Mouse (Mus musculus): ENCODE measurements at regions not wholly inside any gene's neighbourhood (a gene's known extent, or its start where the extent isn't known, plus 50 kb on each side); places are given as distances from the start of the nearest gene placed in this dataset.
A peak's percentile ranks its signal among the peaks of the same experiment; 100 is the strongest.

DNA sequence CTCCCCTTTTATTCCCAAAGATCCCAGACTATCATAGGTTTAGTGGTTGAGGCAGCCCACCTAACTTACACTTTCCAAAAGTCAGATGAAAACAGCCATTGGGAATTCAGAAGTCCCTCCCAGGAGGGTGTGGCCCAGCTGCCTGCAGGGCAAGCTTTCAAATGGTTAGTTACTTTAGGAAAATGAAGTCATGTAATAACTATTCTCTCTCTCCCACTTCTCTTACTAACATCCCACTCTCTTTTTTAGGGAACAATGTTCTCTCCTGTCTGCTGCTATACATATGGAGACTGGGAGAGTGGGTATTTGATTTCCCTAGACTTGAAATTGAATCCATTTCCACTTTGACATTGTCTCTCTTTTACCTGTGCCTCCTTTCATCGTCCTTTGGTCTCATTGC is 55.0 kb downstream of the Zfp648 start:
- no peaks in the 10 kb centered on the region for H3K27me3 ChIP-seq (ENCODE audit: control insufficient read depth, insufficient read depth, low read length)
- no peaks in the 10 kb centered on the region for H3K9me3 ChIP-seq (ENCODE audit: control insufficient read depth, low read length)
- no peak for DNase-seq (ENCODE audit: low spot score)
- H3K4me3 ChIP-seq (replicated peaks; ENCODE audit: low read length): no peak overlapping the region
- no peak overlapping the region for H3K4me2 ChIP-seq (replicated peaks)
- no peaks in the 10 kb centered on the region for H3K4me1 ChIP-seq (replicated peaks; ENCODE audit: control insufficient read depth, insufficient read depth, low read length)
- H3K9ac ChIP-seq: no peak overlapping the region
- no peak overlapping the region for H3K27ac ChIP-seq
- WGBS: 88% methylated on average over 1 of the region's 1 CpGs
- no peak for ATAC-seq (ENCODE audit: low FRiP score)
- no peaks in the 10 kb centered on the region for H3K36me3 ChIP-seq (replicated peaks; ENCODE audit: control insufficient read depth, insufficient read depth)

- DNase-seq (ENCODE audit: low spot score): no peak
- Histone ChIP-seq H3K27ac (no peak overlapping the region), H3K9ac (no peak overlapping the region), H3K4me3 (replicated peaks; ENCODE audit: low read length) (no peak overlapping the region), H3K27me3 (ENCODE audit: control insufficient read depth, insufficient read depth, low read length) (no peaks in the 10 kb centered on the region), H3K9me3 (ENCODE audit: control insufficient read depth, low read length) (no peaks in the 10 kb centered on the region), H3K36me3 (replicated peaks; ENCODE audit: control insufficient read depth, insufficient read depth) (no peaks in the 10 kb centered on the region), H3K4me1 (replicated peaks; ENCODE audit: control insufficient read depth, insufficient read depth, low read length) (no peaks in the 10 kb centered on the region), H3K4me2 (replicated peaks) (peak overlapping the region; percentile 26)
- WGBS: 44% methylated on average over 15 of the region's 15 CpGs
- no peak for ATAC-seq (ENCODE audit: low FRiP score)
Measured at GRCm38 (mm10) chr1:154256811-154257210, 55.8 kb downstream of the Zfp648 start.

DNA sequence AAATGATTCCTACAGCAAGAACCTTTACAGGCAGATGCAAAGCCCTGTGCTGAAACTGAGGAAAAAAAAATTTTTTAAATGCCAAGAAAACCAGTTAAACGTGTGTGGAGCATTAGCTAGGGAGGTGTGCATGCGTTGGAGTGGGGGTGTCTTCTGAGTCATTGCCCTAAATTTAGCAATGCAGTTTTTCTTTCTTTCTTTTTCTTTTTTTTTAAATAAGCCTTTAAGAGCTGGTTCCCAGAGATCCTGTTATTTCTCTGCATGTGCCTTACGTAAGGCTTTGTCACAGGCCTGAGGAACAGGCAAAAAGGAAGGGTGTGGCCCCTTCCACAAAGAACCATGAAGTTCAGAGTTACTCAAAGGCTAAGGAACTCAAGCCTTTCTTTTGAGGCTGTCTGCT is 57.5 kb downstream of the Zfp648 start:
- no peak overlapping the region for H3K4me3 ChIP-seq (replicated peaks; ENCODE audit: low read length)
- no peaks in the 10 kb centered on the region for H3K27me3 ChIP-seq (ENCODE audit: control insufficient read depth, insufficient read depth, low read length)
- no peak overlapping the region for H3K4me2 ChIP-seq (replicated peaks)
- H3K4me1 ChIP-seq (replicated peaks; ENCODE audit: control insufficient read depth, insufficient read depth, low read length): no peaks in the 10 kb centered on the region
- H3K9ac ChIP-seq: no peak overlapping the region
- H3K9me3 ChIP-seq (ENCODE audit: control insufficient read depth, low read length): no peaks in the 10 kb centered on the region
- 75% methylated on average over 3 of the region's 3 CpGs for WGBS
- no peak for DNase-seq (ENCODE audit: low spot score)
- H3K27ac ChIP-seq: 0 out of 2 replicates have a peak overlapping the region, but pooled peaks have one; percentile 14
- no peak for ATAC-seq (ENCODE audit: low FRiP score)
- H3K36me3 ChIP-seq (replicated peaks; ENCODE audit: control insufficient read depth, insufficient read depth): no peaks in the 10 kb centered on the region

DNA sequence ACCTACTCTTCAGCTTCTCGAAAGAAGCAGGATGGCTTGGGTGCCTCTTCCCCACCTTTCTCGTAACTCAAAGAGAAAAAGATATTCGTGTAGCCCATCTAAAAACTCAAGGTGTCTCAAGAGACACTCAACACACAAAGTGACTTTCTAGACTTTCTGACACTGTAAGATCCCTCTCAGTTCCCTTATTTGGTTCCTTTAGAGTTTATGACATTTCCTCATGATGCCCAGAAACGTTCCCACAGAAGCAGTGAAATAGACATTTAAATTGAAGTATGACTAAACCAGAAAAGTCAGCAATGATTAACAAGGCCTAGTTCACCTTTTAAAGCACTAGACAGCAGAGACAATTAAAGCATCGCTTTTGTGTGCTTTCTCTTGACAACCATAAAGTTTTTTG is 59.4 kb downstream of the Zfp648 start:
- no peak for ATAC-seq (ENCODE audit: low FRiP score)
- H3K9me3 ChIP-seq (ENCODE audit: control insufficient read depth, low read length): no peaks in the 10 kb centered on the region
- no peak for DNase-seq (ENCODE audit: low spot score)
- no peaks in the 10 kb centered on the region for H3K4me1 ChIP-seq (replicated peaks; ENCODE audit: control insufficient read depth, insufficient read depth, low read length)
- no peaks in the 10 kb centered on the region for H3K36me3 ChIP-seq (replicated peaks; ENCODE audit: control insufficient read depth, insufficient read depth)
- H3K27ac ChIP-seq: no peak overlapping the region
- no peaks in the 10 kb centered on the region for H3K27me3 ChIP-seq (ENCODE audit: control insufficient read depth, insufficient read depth, low read length)
- H3K4me2 ChIP-seq (replicated peaks): no peak overlapping the region
- no peak overlapping the region for H3K4me3 ChIP-seq (replicated peaks; ENCODE audit: low read length)
- no peak overlapping the region for H3K9ac ChIP-seq
- WGBS: 83% methylated on average over 5 of the region's 5 CpGs

- 20% methylated on average over 8 of the region's 8 CpGs for WGBS
- Histone ChIP-seq H3K27ac (no peak overlapping the region), H3K9ac (no peak overlapping the region), H3K4me1 (replicated peaks; ENCODE audit: control insufficient read depth, insufficient read depth, low read length) (no peaks in the 10 kb centered on the region), H3K4me2 (replicated peaks) (no peak overlapping the region), H3K4me3 (replicated peaks; ENCODE audit: low read length) (no peak overlapping the region), H3K36me3 (replicated peaks; ENCODE audit: control insufficient read depth, insufficient read depth) (no peaks in the 10 kb centered on the region), H3K27me3 (ENCODE audit: control insufficient read depth, insufficient read depth, low read length) (no peaks in the 10 kb centered on the region), H3K9me3 (ENCODE audit: control insufficient read depth, low read length) (no peaks in the 10 kb centered on the region)
- peak; percentile 77 for DNase-seq (ENCODE audit: low spot score)
- peak; percentile 77 for ATAC-seq (ENCODE audit: low FRiP score)
Measured at GRCm38 (mm10) chr1:154281438-154281837, 80.5 kb downstream of the Zfp648 start.

- WGBS: 87% methylated on average over 4 of the region's 4 CpGs
- ATAC-seq (ENCODE audit: low FRiP score) (no peak), DNase-seq (ENCODE audit: low spot score) (no peak)
Measured at GRCm38 (mm10) chr1:154286080-154286479, 85.1 kb downstream of the Zfp648 start.

DNA sequence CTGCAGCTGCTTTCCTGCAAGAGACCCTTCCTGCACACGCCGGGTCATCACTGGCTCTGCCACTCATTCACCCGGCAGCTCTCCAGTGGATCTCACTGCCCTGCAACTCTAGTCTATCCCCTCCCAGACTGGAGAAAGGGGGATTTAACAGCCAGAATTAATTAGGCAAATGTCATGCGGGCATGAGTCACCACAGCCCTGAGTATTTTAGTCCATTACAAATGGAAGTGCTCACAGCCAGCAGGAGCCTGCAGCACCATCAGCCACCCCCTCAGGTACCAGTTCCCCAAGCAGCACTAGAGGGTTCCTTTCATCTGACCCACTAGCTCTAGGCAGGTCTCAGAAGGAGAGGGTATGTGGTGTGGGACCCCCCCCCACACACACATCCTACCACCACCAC is 91.7 kb downstream of the Zfp648 start:
- Histone ChIP-seq H3K4me3 (replicated peaks; ENCODE audit: low read length) (no peak overlapping the region), H3K9ac (no peak overlapping the region), H3K4me2 (replicated peaks) (no peak overlapping the region), H3K27ac (no peak overlapping the region), H3K4me1 (replicated peaks; ENCODE audit: control insufficient read depth, insufficient read depth, low read length) (no peaks in the 10 kb centered on the region), H3K9me3 (ENCODE audit: control insufficient read depth, low read length) (no peaks in the 10 kb centered on the region), H3K27me3 (ENCODE audit: control insufficient read depth, insufficient read depth, low read length) (no peaks in the 10 kb centered on the region), H3K36me3 (replicated peaks; ENCODE audit: control insufficient read depth, insufficient read depth) (no peaks in the 10 kb centered on the region)
- WGBS: 65% methylated on average over 4 of the region's 4 CpGs
- ATAC-seq (ENCODE audit: low FRiP score) (no peak), DNase-seq (ENCODE audit: low spot score) (no peak)

More at GRCm38 (mm10) chr1:154286080-154286479, 85.1 kb downstream of the Zfp648 start:
- Histone ChIP-seq H3K4me1 (replicated peaks; ENCODE audit: control insufficient read depth, insufficient read depth, low read length) (no peaks in the 10 kb centered on the region), H3K36me3 (replicated peaks; ENCODE audit: control insufficient read depth, insufficient read depth) (no peaks in the 10 kb centered on the region), H3K4me3 (replicated peaks; ENCODE audit: low read length) (no peak overlapping the region), H3K27ac (no peak overlapping the region), H3K9ac (no peak overlapping the region), H3K27me3 (ENCODE audit: control insufficient read depth, insufficient read depth, low read length) (no peaks in the 10 kb centered on the region), H3K9me3 (ENCODE audit: control insufficient read depth, low read length) (no peaks in the 10 kb centered on the region), H3K4me2 (replicated peaks) (no peak overlapping the region)

DNA sequence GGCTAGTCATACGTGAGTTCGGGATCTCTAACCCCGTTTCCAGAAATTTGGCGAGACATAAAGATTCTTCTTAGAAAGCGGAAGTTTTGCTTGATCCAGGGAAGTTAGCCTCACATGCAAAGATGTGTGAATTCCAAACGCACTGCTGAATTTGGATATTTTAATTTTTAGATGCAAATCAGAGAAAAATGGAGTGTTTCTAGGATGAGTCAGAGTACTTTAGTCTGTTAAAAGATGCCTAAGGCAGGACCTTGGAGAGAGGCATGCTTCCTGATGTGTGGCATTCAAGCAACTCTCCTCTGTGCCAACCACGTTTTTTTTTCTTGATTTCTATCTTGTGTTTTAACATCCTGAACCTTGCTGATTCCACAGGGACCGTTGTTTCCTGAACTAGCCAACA is 95.1 kb downstream of the Zfp648 start:
- WGBS: 88% methylated on average over 8 of the region's 8 CpGs
- DNase-seq (ENCODE audit: low spot score) (no peak), ATAC-seq (ENCODE audit: low FRiP score) (no peak)
- no peak overlapping the region for H3K4me2 ChIP-seq (replicated peaks)
- H3K4me1 ChIP-seq (replicated peaks; ENCODE audit: control insufficient read depth, insufficient read depth, low read length): no peaks in the 10 kb centered on the region; the same call in 1 of the 2 replicates
- H3K4me3 ChIP-seq (replicated peaks; ENCODE audit: low read length): no peak overlapping the region
- no peaks in the 10 kb centered on the region for H3K36me3 ChIP-seq (replicated peaks; ENCODE audit: control insufficient read depth, insufficient read depth)
- no peak overlapping the region for H3K27ac ChIP-seq
- no peaks in the 10 kb centered on the region for H3K27me3 ChIP-seq (ENCODE audit: control insufficient read depth, insufficient read depth, low read length)
- no peak overlapping the region for H3K9ac ChIP-seq
- no peaks in the 10 kb centered on the region for H3K9me3 ChIP-seq (ENCODE audit: control insufficient read depth, low read length)

DNA sequence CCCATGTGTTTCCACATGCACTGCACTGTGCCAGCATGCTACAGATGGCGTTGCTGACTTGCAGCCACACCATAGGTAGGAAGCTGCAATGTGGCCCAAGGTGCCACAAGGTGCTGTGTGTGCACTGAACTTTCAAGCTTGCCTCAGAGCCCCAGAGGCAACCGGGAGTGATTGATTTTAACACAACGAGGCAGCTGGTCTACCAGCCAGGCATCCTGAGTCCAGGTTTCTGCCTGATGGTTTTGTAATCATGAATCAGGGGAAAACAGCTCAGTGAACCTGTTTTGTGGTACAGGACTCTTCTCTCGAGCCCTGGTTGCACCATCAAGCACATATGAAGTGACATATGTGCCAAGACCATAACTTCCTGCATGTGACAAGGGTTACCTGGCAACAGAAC is 98.9 kb downstream of the Zfp648 start:
- no peak for ATAC-seq (ENCODE audit: low FRiP score)
- H3K4me2 ChIP-seq (replicated peaks): no peak overlapping the region
- H3K4me3 ChIP-seq (replicated peaks; ENCODE audit: low read length): no peak overlapping the region
- WGBS: 76% methylated on average over 4 of the region's 4 CpGs
- no peaks in the 10 kb centered on the region; the same call in 1 of the 2 replicates for H3K4me1 ChIP-seq (replicated peaks; ENCODE audit: control insufficient read depth, insufficient read depth, low read length)
- H3K36me3 ChIP-seq (replicated peaks; ENCODE audit: control insufficient read depth, insufficient read depth): no peaks in the 10 kb centered on the region
- no peak overlapping the region for H3K27ac ChIP-seq
- DNase-seq (ENCODE audit: low spot score): no peak
- no peaks in the 10 kb centered on the region for H3K27me3 ChIP-seq (ENCODE audit: control insufficient read depth, insufficient read depth, low read length)
- no peaks in the 10 kb centered on the region for H3K9me3 ChIP-seq (ENCODE audit: control insufficient read depth, low read length)
- H3K9ac ChIP-seq: no peak overlapping the region

- WGBS: 62% methylated on average over 2 of the region's 2 CpGs
- DNase-seq (ENCODE audit: low spot score): no peak
- no peak overlapping the region for H3K4me3 ChIP-seq (replicated peaks; ENCODE audit: low read length)
Measured at GRCm38 (mm10) chr1:154309650-154310049, 108.7 kb downstream of the Zfp648 start.

More at GRCm38 (mm10) chr1:154309650-154310049, 108.7 kb downstream of the Zfp648 start:
- no peak overlapping the region for H3K4me2 ChIP-seq (replicated peaks)
- ATAC-seq (ENCODE audit: low FRiP score): no peak
- no peaks in the 10 kb centered on the region for H3K27me3 ChIP-seq (ENCODE audit: control insufficient read depth, insufficient read depth, low read length)
- H3K27ac ChIP-seq: no peak overlapping the region
- no peaks in the 10 kb centered on the region for H3K4me1 ChIP-seq (replicated peaks; ENCODE audit: control insufficient read depth, insufficient read depth, low read length)
- no peaks in the 10 kb centered on the region for H3K36me3 ChIP-seq (replicated peaks; ENCODE audit: control insufficient read depth, insufficient read depth)
- H3K9me3 ChIP-seq (ENCODE audit: control insufficient read depth, low read length): no peaks in the 10 kb centered on the region
- H3K9ac ChIP-seq: no peak overlapping the region
